Mouse (Mus musculus) heart, postnatal 0 days (tissue): ENCODE results near the gene Ripk3.

ENCODE experiments used
- CTCF ChIP-seq: IDR thresholded peaks from 2 replicates; pipeline ENCODE4 v1.5.1; 2016; ENCODE audit warnings: antibody characterized with exemption, control low read depth, low read depth
- EP300 ChIP-seq: IDR thresholded peaks from 2 replicates; pipeline ENCODE4 v1.6.1; 2016; ENCODE audit warnings: antibody characterized with exemption, low read depth

- TF ChIP-seq CTCF (no peak), EP300 (no peak)
These were observed 9.0 kb downstream of the Ripk3 start for GRCm38 (mm10) chr14:55779656-55780055.
